Mouse (Mus musculus): Measurements from ENCODE around the gene Csmd2. TPM values are rescaled to one million over a fixed set of nuclear protein-coding genes. Genes with fewer than 3 reads are reported as not detected.

Gene Csmd2
- polyA plus RNA-seq, 2 experiments, result 0.22 to 0.33 TPM

DNA sequence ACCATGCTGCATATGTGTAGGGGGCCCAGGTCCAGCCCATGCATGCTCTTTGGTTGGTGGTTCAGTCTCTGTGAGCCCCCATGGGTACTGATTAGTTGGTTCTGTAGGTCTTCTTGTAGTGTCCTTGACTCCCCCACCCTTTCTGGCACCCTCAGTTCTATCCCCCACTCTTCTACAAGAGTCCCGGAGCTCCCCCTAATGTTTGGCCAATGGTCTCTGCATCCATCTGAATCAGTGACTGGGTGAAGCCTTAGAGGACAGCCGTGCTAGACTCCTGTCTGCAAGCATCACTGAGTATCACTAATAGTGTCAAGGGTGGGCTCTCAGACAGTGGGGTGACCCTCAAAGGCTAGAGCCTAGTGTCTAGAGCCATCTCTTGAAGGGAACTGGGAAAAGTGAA is 497.0 kb downstream of the Csmd2 start:
- H3K4me1 ChIP-seq (ENCODE audit: control insufficient read depth, insufficient read depth, low read length), result no peaks in the 10 kb centered on the region
- H3K27me3 ChIP-seq (ENCODE audit: control insufficient read depth, insufficient read depth, low read length), result no peaks in the 10 kb centered on the region
- H3K27ac ChIP-seq (replicated peaks; ENCODE audit: low read depth, low read length), result no peak overlapping the region
- H3K9me3 ChIP-seq (ENCODE audit: control insufficient read depth, low read length), result no peaks in the 10 kb centered on the region
- H3K36me3 ChIP-seq (ENCODE audit: control insufficient read depth, insufficient read depth, low read length), result no peaks in the 10 kb centered on the region
- no peak for TF ChIP-seq POLR2A (IDR thresholded peaks at IDR 0.05; ENCODE audit: borderline replicate concordance, extremely low read depth, insufficient read depth, insufficient read length)
- no peak overlapping the region for H3K4me2 ChIP-seq (replicated peaks; ENCODE audit: low read depth, low read length, severe bottlenecking)
- DNase-seq (ENCODE audit: low spot score) (no peak), ATAC-seq (ENCODE audit: low FRiP score, low read depth) (no peak)
- no peak overlapping the region for H3K4me3 ChIP-seq (replicated peaks; ENCODE audit: low read length)
- WGBS, result 64% methylated on average over 2 of the region's 2 CpGs
- no peak overlapping the region for H3K9ac ChIP-seq (ENCODE audit: low read depth, low read length, severe bottlenecking)

DNA sequence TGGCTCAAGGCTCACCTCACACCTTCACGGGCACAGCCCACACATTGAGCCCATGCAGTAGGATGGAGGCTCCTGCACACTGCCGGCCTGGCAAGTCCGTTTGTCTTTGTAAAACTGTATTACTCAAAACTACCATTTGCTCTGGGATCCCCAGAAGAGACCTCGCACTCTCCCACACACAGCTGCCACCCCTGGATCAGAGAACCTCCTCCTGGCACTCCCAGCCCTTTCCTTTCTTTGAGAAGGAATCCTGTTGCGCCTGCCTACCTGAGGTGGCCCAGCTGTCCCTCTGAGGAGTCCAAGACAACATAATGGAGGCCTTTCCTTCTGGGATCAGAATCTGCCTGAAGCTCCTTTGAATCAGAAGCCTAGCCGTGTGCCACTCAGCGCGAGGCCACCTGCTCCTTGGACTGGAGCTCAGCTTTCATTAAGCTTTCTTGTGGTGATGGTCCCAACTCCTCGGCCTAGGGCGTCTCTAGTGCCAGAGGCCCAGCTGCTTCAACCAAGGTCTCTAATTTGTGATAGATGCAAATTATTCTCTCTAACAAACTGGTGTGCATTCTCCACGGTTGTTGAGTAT is 502.0 kb downstream of the Csmd2 start:
- no peak for TF ChIP-seq POLR2A (IDR thresholded peaks at IDR 0.05; ENCODE audit: borderline replicate concordance, extremely low read depth, insufficient read depth, insufficient read length)
- DNase-seq (ENCODE audit: low spot score) (no peak), ATAC-seq (ENCODE audit: low FRiP score, low read depth) (no peak)
- no peak overlapping the region for H3K9ac ChIP-seq (ENCODE audit: low read depth, low read length, severe bottlenecking)
- H3K27ac ChIP-seq (replicated peaks; ENCODE audit: low read depth, low read length), result no peak overlapping the region
- 82% methylated on average over 11 of the region's 11 CpGs for WGBS
- H3K4me1 ChIP-seq (ENCODE audit: control insufficient read depth, insufficient read depth, low read length), result no peaks in the 10 kb centered on the region
- no peaks in the 10 kb centered on the region for H3K27me3 ChIP-seq (ENCODE audit: control insufficient read depth, insufficient read depth, low read length)
- H3K9me3 ChIP-seq (ENCODE audit: control insufficient read depth, low read length), result no peaks in the 10 kb centered on the region
- H3K4me3 ChIP-seq (replicated peaks; ENCODE audit: low read length), result no peak overlapping the region
- H3K36me3 ChIP-seq (ENCODE audit: control insufficient read depth, insufficient read depth, low read length), result no peaks in the 10 kb centered on the region
- no peak overlapping the region for H3K4me2 ChIP-seq (replicated peaks; ENCODE audit: low read depth, low read length, severe bottlenecking)

GRCm38 (mm10) chr4:128492055-128492454 is 504.4 kb downstream of the Csmd2 start:
- H3K27me3 ChIP-seq (ENCODE audit: control insufficient read depth, insufficient read depth, low read length), result no peaks in the 10 kb centered on the region
- DNase-seq (ENCODE audit: low spot score) (no peak), ATAC-seq (ENCODE audit: low FRiP score, low read depth) (no peak)
- 62% methylated on average over 8 of the region's 8 CpGs for WGBS
- no peak overlapping the region for H3K4me3 ChIP-seq (replicated peaks; ENCODE audit: low read length)
- H3K4me1 ChIP-seq (ENCODE audit: control insufficient read depth, insufficient read depth, low read length), result no peaks in the 10 kb centered on the region
- H3K9me3 ChIP-seq (ENCODE audit: control insufficient read depth, low read length), result no peaks in the 10 kb centered on the region
- H3K4me2 ChIP-seq (replicated peaks; ENCODE audit: low read depth, low read length, severe bottlenecking), result no peak overlapping the region
- no peak overlapping the region for H3K9ac ChIP-seq (ENCODE audit: low read depth, low read length, severe bottlenecking)
- no peaks in the 10 kb centered on the region for H3K36me3 ChIP-seq (ENCODE audit: control insufficient read depth, insufficient read depth, low read length)
- TF ChIP-seq POLR2A (IDR thresholded peaks at IDR 0.05; ENCODE audit: borderline replicate concordance, extremely low read depth, insufficient read depth, insufficient read length), result no peak
- no peak overlapping the region for H3K27ac ChIP-seq (replicated peaks; ENCODE audit: low read depth, low read length)

DNA sequence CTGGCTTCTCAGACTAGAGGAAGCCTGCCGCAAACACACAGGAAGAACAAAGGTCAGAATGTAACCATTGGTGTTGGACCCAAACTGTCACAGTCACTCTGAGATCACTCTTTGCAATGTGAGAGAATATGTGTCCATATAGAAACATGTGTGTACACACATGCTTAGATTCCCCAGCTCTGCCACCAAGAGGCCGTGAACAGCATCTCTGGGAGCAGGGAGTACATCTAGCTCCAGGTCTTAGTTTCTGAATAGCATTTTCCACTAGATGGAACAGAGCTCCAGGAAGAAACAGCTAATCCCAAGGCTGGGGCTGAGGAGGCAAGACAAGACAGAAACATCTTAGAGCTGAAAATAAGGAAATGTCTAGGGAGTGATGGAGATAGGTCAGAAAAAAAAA is 512.3 kb downstream of the Csmd2 start:
- ATAC-seq (ENCODE audit: low FRiP score, low read depth) (no peak), DNase-seq (ENCODE audit: low spot score) (no peak)
- H3K4me3 ChIP-seq (replicated peaks; ENCODE audit: low read length), result no peak overlapping the region
- no peaks in the 10 kb centered on the region for H3K4me1 ChIP-seq (ENCODE audit: control insufficient read depth, insufficient read depth, low read length)
- H3K4me2 ChIP-seq (replicated peaks; ENCODE audit: low read depth, low read length, severe bottlenecking), result no peak overlapping the region
- no peaks in the 10 kb centered on the region for H3K9me3 ChIP-seq (ENCODE audit: control insufficient read depth, low read length)
- no peak overlapping the region for H3K27ac ChIP-seq (replicated peaks; ENCODE audit: low read depth, low read length)
- H3K27me3 ChIP-seq (ENCODE audit: control insufficient read depth, insufficient read depth, low read length), result no peaks in the 10 kb centered on the region
- no peak overlapping the region for H3K9ac ChIP-seq (ENCODE audit: low read depth, low read length, severe bottlenecking)
- H3K36me3 ChIP-seq (ENCODE audit: control insufficient read depth, insufficient read depth, low read length), result no peaks in the 10 kb centered on the region
- 85% methylated on average over 2 of the region's 2 CpGs for WGBS
- no peak for TF ChIP-seq POLR2A (IDR thresholded peaks at IDR 0.05; ENCODE audit: borderline replicate concordance, extremely low read depth, insufficient read depth, insufficient read length)

DNA sequence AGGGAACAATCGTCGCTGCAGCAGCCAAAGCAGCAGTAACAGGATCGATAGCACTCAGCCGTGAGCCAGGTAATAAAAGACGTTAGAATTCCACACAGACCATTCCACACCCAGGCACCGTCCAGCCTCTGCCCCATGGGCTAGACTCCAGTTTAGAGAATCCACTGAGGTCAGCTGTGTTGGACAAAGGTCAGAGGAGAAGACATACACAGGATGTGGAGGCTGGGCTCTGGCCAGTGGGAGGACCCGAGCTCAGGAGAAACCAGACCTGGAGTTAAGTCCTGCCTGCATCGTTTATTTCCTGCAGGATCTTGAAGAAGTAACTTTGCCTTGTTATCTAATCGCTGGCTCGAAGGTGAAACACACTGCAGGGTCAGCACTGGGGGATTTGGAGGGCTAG is 519.2 kb downstream of the Csmd2 start:
- Histone ChIP-seq H3K9me3 (ENCODE audit: control insufficient read depth, low read length) (no peaks in the 10 kb centered on the region), H3K4me1 (ENCODE audit: control insufficient read depth, insufficient read depth, low read length) (no peaks in the 10 kb centered on the region), H3K4me2 (replicated peaks; ENCODE audit: low read depth, low read length, severe bottlenecking) (no peak overlapping the region), H3K27ac (replicated peaks; ENCODE audit: low read depth, low read length) (no peak overlapping the region), H3K9ac (ENCODE audit: low read depth, low read length, severe bottlenecking) (no peak overlapping the region), H3K36me3 (ENCODE audit: control insufficient read depth, insufficient read depth, low read length) (no peaks in the 10 kb centered on the region), H3K4me3 (replicated peaks; ENCODE audit: low read length) (no peak overlapping the region), H3K27me3 (ENCODE audit: control insufficient read depth, insufficient read depth, low read length) (no peaks in the 10 kb centered on the region)
- no peak for TF ChIP-seq POLR2A (IDR thresholded peaks at IDR 0.05; ENCODE audit: borderline replicate concordance, extremely low read depth, insufficient read depth, insufficient read length)
- ATAC-seq (ENCODE audit: low FRiP score, low read depth) (no peak), DNase-seq (ENCODE audit: low spot score) (no peak)
- WGBS, result 36% methylated on average over 10 of the region's 10 CpGs

DNA sequence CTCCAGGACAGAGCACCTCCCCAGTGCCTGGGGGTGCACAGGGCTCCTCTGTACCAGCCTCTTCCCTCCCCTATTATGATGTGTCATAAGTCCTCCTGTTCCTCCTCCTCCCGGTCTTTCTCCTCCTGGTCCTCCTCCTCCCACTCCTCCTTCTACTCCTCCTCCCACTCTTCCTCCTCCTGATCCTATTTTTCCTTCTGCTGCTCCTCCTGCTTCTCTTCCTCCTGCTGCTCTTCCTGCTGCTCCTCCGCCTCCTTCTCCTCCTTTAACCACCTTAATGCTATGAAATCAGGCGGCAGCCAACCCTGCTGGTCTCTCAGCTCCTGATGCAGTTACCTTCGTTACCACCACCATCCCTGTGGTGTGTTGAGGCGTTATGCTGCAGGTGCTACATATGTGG is 522.2 kb downstream of the Csmd2 start:
- no peaks in the 10 kb centered on the region for H3K9me3 ChIP-seq (ENCODE audit: control insufficient read depth, low read length)
- H3K4me2 ChIP-seq (replicated peaks; ENCODE audit: low read depth, low read length, severe bottlenecking), result no peak overlapping the region
- H3K27ac ChIP-seq (replicated peaks; ENCODE audit: low read depth, low read length), result no peak overlapping the region
- ATAC-seq (ENCODE audit: low FRiP score, low read depth) (no peak), DNase-seq (ENCODE audit: low spot score) (no peak)
- 0 out of 2 replicates have a peak, but pooled peaks cover 3% of the 10 kb centered on the region for H3K4me1 ChIP-seq (ENCODE audit: control insufficient read depth, insufficient read depth, low read length)
- H3K36me3 ChIP-seq (ENCODE audit: control insufficient read depth, insufficient read depth, low read length), result no peaks in the 10 kb centered on the region
- no peaks in the 10 kb centered on the region for H3K27me3 ChIP-seq (ENCODE audit: control insufficient read depth, insufficient read depth, low read length)
- WGBS, result 73% methylated on average over 5 of the region's 5 CpGs
- no peak overlapping the region for H3K4me3 ChIP-seq (replicated peaks; ENCODE audit: low read length)
- TF ChIP-seq POLR2A (IDR thresholded peaks at IDR 0.05; ENCODE audit: borderline replicate concordance, extremely low read depth, insufficient read depth, insufficient read length), result no peak
- H3K9ac ChIP-seq (ENCODE audit: low read depth, low read length, severe bottlenecking), result no peak overlapping the region

Measured in limb, embryonic 14.5 days (tissue).